Mouse (Mus musculus) frontal cortex, adult 2 months (tissue): ENCODE measurements at regions not wholly inside any gene's neighbourhood (a gene's known extent, or its start where the extent isn't known, plus 50 kb on each side); places are given as distances from the start of the nearest gene placed in this dataset.

Experiments
- DNase-seq, 2 experiments: peaks; one replicate each; pipeline ENCODE4 v3.0.0; 2022; ENCODE audit warnings: low spot score in 1 of 2; ENCODE audit errors: extremely low spot score in 1 of 2

- no peak for DNase-seq
Observed at GRCm38 (mm10) chr10:96479786-96480185, 137.0 kb upstream of the Btg1 start.

GRCm38 (mm10) chr10:96480453-96481324 is 136.1 kb upstream of the Btg1 start:
- peak; percentile 56 to 59 for DNase-seq

GRCm38 (mm10) chr10:96481325-96481638 is 135.5 kb upstream of the Btg1 start:
- no peak for DNase-seq

GRCm38 (mm10) chr10:96486724-96487123 is 130.1 kb upstream of the Btg1 start:
- no peak for DNase-seq

GRCm38 (mm10) chr10:96493706-96494105 is 123.1 kb upstream of the Btg1 start:
- no peak for DNase-seq

GRCm38 (mm10) chr10:96496700-96497099 is 120.1 kb upstream of the Btg1 start:
- no peak for DNase-seq

GRCm38 (mm10) chr10:96497482-96497881 is 119.3 kb upstream of the Btg1 start:
- no peak for DNase-seq

- no peak for DNase-seq
Observed at GRCm38 (mm10) chr10:96499274-96499673, 117.5 kb upstream of the Btg1 start.

GRCm38 (mm10) chr10:96502090-96502728 is 114.6 kb upstream of the Btg1 start:
- DNase-seq: no peak

GRCm38 (mm10) chr10:96502736-96503135 is 114.1 kb upstream of the Btg1 start:
- DNase-seq: no peak

GRCm38 (mm10) chr10:96504340-96504739 is 112.5 kb upstream of the Btg1 start:
- DNase-seq: peak in 1 of 2 experiments; percentile 21

GRCm38 (mm10) chr10:96515164-96515922 is 101.5 kb upstream of the Btg1 start:
- no peak for DNase-seq

- DNase-seq: no peak
Observed at GRCm38 (mm10) chr10:96515923-96516258, 100.9 kb upstream of the Btg1 start.

GRCm38 (mm10) chr10:96519411-96519810 is 97.4 kb upstream of the Btg1 start:
- DNase-seq: no peak

GRCm38 (mm10) chr10:96520995-96521760 is 95.6 kb upstream of the Btg1 start:
- no peak for DNase-seq

- DNase-seq: no peak
Observed at GRCm38 (mm10) chr10:96523967-96524801, 92.6 kb upstream of the Btg1 start.

- no peak for DNase-seq
Observed at GRCm38 (mm10) chr10:96527864-96528263, 88.9 kb upstream of the Btg1 start.

- no peak for DNase-seq
Observed at GRCm38 (mm10) chr10:96534547-96535124, 82.2 kb upstream of the Btg1 start.

GRCm38 (mm10) chr10:96535461-96535860 is 81.3 kb upstream of the Btg1 start:
- no peak for DNase-seq

- DNase-seq: no peak
Observed at GRCm38 (mm10) chr10:96540828-96541227, 76.0 kb upstream of the Btg1 start.
